Mouse (Mus musculus): Measurements from ENCODE around the gene Nkain2.

DNA sequence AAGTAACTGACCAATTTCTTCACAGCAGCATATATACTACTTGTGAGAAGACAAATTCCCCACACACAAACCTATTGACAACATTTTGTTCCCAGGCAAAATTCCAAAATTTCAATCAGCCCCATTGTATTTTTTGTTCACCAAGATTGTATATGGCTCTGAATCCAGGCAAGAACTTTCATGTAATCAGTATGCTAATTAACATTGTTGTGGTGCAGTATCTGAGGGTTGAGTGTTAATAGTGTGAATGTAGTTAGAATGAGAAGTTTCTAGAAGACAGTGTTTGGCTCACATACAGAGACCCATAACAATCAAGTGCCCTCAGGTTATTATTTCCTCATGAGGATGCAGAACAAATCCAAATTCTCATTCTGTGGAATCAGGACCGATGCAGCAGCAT lies 354.2 kb downstream of the Nkain2 start:
- no peak for TF ChIP-seq POLR2A (IDR thresholded peaks at IDR 0.05; ENCODE audit: extremely low read depth, insufficient read depth, low read length)
- TF ChIP-seq CTCF (IDR thresholded peaks at IDR 0.05; ENCODE audit: extremely low read depth, insufficient read depth, low read length), result no peak

All from cortical plate, adult 2 months (tissue).